Mouse (Mus musculus) stomach, embryonic 15.5 days (tissue): ENCODE measurements around the gene Nanos3. TPM values are rescaled to one million over a fixed set of nuclear protein-coding genes. Genes with fewer than 3 reads are reported as not detected.
A peak's percentile ranks its signal among the peaks of the same experiment; 100 is the strongest.

Experiments
- ATAC-seq: fragments of 200-750 bp; cut with Nextera tagmentation; 2 replicates; pipeline ENCODE4 v1.8.0; 2017; ENCODE audit warnings: low read depth, moderate number of reproducible peaks, moderate TSS enrichment; ENCODE audit not compliant: insufficient read depth, low FRiP score
- H3K27ac ChIP-seq: fragments of 300-500 bp; sonication (generic); 2 replicates; pipeline ENCODE4 v1.5.1; 2015; ENCODE audit warnings: mild to moderate bottlenecking, inconsistent platforms
- H3K27me3 ChIP-seq: fragments of 300-500 bp; sonication (generic); replicated peaks from 2 replicates; pipeline ENCODE4 v1.6.1; 2015; ENCODE audit warnings: inconsistent platforms
- H3K36me3 ChIP-seq: fragments of 300-500 bp; sonication (generic); 2 replicates; pipeline ENCODE4 v1.6.1; 2015; ENCODE audit warnings: inconsistent platforms
- H3K4me1 ChIP-seq: fragments of 300-500 bp; sonication (generic); 2 replicates; pipeline ENCODE4 v1.6.1; 2015; ENCODE audit warnings: inconsistent platforms
- H3K4me2 ChIP-seq: fragments of 300-500 bp; sonication (generic); 2 replicates; pipeline ENCODE4 v1.6.1; 2015; ENCODE audit warnings: mild to moderate bottlenecking, inconsistent platforms
- H3K4me3 ChIP-seq: fragments of 300-500 bp; sonication (generic); replicated peaks from 2 replicates; pipeline ENCODE4 v1.5.1; 2015; ENCODE audit warnings: inconsistent platforms
- H3K9ac ChIP-seq: fragments of 300-500 bp; sonication (generic); 2 replicates; pipeline ENCODE4 v1.6.1; 2015; ENCODE audit warnings: inconsistent platforms
- H3K9me3 ChIP-seq: fragments of 300-500 bp; sonication (generic); 2 replicates; pipeline ENCODE4 v1.6.1; 2016; ENCODE audit warnings: inconsistent platforms
- WGBS: fragments of 180-500 bp; shearing (Covaris S2); methylation state at CpG from one replicate; pipeline ENCODE4 v1.1.7; 2015; 5-methylcytosine and 5-hydroxymethylcytosine counted together
- polyA plus RNA-seq: library from polyadenylated mRNA; unstranded; fragments of >200 nt; fragmentation: Nextera tagmentation; extraction: Ambion mirVana; gene quantifications from 2 replicates; pipeline ENCODE4 v1.2.1, GENCODE M21; 2015

Nanos3 gene
- polyA plus RNA-seq, 1 experiment from 2014 or later, result 2.3 TPM

DNA sequence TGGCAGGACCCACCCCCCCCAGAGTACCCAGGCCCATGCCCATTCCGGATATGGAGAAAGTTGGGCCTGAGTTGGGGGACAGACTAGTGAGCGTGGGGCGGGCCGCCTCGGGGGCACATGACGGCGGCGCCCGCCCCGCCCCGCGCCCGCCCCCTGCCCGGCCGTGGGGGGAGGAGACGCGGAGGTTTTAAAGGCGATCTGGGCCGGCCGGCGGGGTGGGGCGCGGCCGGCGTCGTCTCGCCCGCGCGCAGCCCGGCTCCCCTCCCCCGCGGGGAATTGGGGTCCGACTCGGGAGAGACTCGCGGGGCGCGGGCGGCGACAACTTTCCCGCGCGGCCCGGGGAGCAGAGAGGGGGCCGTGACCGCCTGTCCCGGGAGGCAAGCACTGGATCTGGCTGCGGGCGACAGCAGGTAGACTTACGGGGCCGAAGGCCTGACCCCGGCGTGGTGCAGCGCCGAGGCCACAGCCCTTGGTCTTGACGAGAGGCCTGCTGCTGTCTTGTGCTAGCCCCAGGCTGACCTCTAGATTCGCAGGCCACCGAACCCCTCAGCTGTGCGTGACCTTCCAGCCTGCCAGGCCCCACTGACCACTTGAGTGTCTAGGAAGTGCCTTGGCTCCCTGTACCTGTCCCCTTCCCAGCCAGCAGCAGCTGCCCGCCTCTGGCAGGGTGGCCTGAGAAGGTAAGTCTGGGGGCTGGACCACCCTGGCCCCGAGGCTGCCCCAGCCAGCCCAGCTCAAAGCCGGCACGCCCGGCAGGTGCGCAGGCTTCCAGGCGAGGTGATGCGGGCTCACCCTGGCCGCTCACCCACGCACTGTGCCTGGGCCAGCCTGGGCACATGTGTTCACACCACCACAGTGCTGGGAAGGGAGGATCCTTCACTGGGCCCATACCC is 15.9 kb upstream of the Nanos3 start:
- 0 out of 2 replicates have a peak, but pooled peaks cover 8% of the 10 kb centered on the region for H3K36me3 ChIP-seq
- peaks cover 50% of the 10 kb centered on the region for H3K4me1 ChIP-seq
- H3K27ac ChIP-seq, result peak overlapping the region; percentile 97
- H3K27me3 ChIP-seq, result no peaks in the 10 kb centered on the region
- peak overlapping the region; percentile 91 for H3K4me2 ChIP-seq
- H3K9me3 ChIP-seq, result no peaks in the 10 kb centered on the region
- WGBS, result 4% methylated on average over 56 of the region's 70 CpGs
- peak overlapping the region; percentile 76 for H3K4me3 ChIP-seq
- peak; percentile 20 for ATAC-seq
- peak overlapping the region; percentile 69 for H3K9ac ChIP-seq

GRCm38 (mm10) chr8:84200126-84200555 is 15.1 kb upstream of the Nanos3 start:
- H3K4me1 ChIP-seq, result peaks cover 50% of the 10 kb centered on the region
- peak overlapping the region; percentile 76 for H3K4me3 ChIP-seq
- WGBS, result 22% methylated on average over 8 of the region's 8 CpGs

GRCm38 (mm10) chr8:84199348-84200125 is 14.5 kb upstream of the Nanos3 start:
- ATAC-seq, result no peak
- 40% methylated on average over 11 of the region's 11 CpGs for WGBS
- Histone ChIP-seq H3K4me3 (no peak overlapping the region), H3K9ac (no peak overlapping the region; the same call in 1 of the 2 replicates), H3K9me3 (no peaks in the 10 kb centered on the region), H3K27ac (peak overlapping the region; percentile 97), H3K27me3 (no peaks in the 10 kb centered on the region), H3K36me3 (no peaks in the 10 kb centered on the region), H3K4me1 (peaks cover 50% of the 10 kb centered on the region), H3K4me2 (peak overlapping the region; percentile 91)

More at GRCm38 (mm10) chr8:84200126-84200555, 15.1 kb upstream of the Nanos3 start:
- Histone ChIP-seq H3K27me3 (no peaks in the 10 kb centered on the region), H3K27ac (peak overlapping the region; percentile 97), H3K9ac (peak overlapping the region; percentile 22; the same call in 1 of the 2 replicates), H3K4me2 (peak overlapping the region; percentile 91), H3K36me3 (0 out of 2 replicates have a peak, but pooled peaks cover 5% of the 10 kb centered on the region), H3K9me3 (no peaks in the 10 kb centered on the region)
- ATAC-seq, result no peak

DNA sequence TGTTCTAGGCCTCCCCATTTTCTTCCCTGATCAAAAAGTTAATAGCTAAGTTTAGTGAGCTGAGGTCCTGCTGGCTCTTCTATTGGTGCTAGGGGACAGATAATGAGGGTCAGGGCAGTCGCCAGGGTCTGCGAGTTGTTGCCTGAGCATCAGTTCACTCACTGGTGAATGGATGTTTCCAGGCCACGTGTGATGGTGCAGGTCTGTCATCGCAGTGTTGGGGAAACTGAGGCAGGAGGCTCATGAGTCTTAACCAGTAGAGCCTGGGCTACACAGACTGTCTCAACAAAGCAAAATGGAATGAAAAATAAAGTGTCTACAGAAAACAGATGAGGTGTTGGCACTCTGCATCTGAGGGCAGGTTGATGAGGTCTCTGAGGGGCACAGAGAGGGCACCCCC is 13.9 kb upstream of the Nanos3 start:
- 29% methylated on average over 4 of the region's 4 CpGs for WGBS
- H3K9ac ChIP-seq, result no peak overlapping the region
- peak overlapping the region; percentile 72 for H3K4me2 ChIP-seq
- H3K4me1 ChIP-seq, result peaks cover 45% of the 10 kb centered on the region
- H3K36me3 ChIP-seq, result no peaks in the 10 kb centered on the region
- no peaks in the 10 kb centered on the region for H3K27me3 ChIP-seq
- ATAC-seq, result no peak
- H3K9me3 ChIP-seq, result no peaks in the 10 kb centered on the region
- H3K4me3 ChIP-seq, result no peak overlapping the region
- peak overlapping the region; percentile 97 for H3K27ac ChIP-seq

DNA sequence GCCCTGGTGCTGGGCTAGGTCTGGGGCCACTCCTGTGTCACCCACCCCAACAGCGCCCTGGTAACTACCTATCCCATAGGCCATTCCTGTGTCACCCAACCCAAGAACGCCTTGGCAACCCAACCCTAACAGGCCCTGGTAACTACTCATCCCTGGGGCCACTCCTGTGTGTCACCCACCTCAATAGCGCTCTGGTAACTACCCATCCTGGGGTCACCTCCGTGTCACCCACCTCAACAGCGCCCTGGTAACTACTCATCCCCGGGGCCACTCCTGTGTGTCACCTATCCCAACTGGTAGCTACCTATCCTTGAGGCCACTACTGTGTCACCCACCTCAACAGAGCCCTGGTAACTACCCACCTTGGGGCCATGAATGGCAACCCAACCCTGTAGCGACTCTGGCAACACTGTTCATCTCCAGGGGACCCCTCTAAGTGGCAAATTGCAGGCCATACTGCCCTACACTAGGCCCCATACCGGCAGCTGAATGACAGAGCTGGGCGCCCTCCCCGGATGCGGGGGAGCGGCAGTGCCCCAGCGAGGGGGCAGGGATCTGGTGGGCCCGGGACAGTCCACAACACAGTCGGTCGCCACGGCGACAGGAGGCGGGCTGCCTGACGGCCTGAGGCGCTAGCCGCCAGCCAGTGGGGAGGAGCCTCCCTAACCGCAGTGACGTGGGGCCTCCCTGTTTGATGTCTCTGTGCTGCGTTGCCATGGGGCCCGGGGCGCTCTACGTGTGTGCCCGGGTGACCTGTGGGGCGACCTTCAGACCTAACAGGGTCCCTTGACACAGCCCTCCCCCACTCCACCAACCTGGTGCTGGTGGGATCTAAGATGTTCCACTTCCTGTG is 13.1 kb upstream of the Nanos3 start:
- 2% methylated on average over 30 of the region's 30 CpGs for WGBS
- H3K36me3 ChIP-seq, result no peaks in the 10 kb centered on the region
- H3K9ac ChIP-seq, result peak overlapping the region; percentile 25
- peak; percentile 77 for ATAC-seq
- H3K27me3 ChIP-seq, result no peaks in the 10 kb centered on the region
- peak overlapping the region; percentile 97 for H3K27ac ChIP-seq
- peaks cover 44% of the 10 kb centered on the region for H3K4me1 ChIP-seq
- peak overlapping the region; percentile 72 for H3K4me2 ChIP-seq
- no peaks in the 10 kb centered on the region for H3K9me3 ChIP-seq
- H3K4me3 ChIP-seq, result peak overlapping the region; percentile 48

- peak overlapping the region; percentile 48 for H3K4me3 ChIP-seq
- peaks cover 43% of the 10 kb centered on the region for H3K4me1 ChIP-seq
- H3K27me3 ChIP-seq, result no peaks in the 10 kb centered on the region
- peak overlapping the region; percentile 97 for H3K27ac ChIP-seq
- no peaks in the 10 kb centered on the region for H3K36me3 ChIP-seq
- no peaks in the 10 kb centered on the region for H3K9me3 ChIP-seq
- peak overlapping the region; percentile 50; the same call in 1 of the 2 replicates for H3K9ac ChIP-seq
- peak overlapping the region; percentile 72 for H3K4me2 ChIP-seq
- WGBS, result 1% methylated on average over 43 of the region's 43 CpGs
- ATAC-seq, result peak; percentile 21
Observed at GRCm38 (mm10) chr8:84197141-84197921, 12.3 kb upstream of the Nanos3 start.

DNA sequence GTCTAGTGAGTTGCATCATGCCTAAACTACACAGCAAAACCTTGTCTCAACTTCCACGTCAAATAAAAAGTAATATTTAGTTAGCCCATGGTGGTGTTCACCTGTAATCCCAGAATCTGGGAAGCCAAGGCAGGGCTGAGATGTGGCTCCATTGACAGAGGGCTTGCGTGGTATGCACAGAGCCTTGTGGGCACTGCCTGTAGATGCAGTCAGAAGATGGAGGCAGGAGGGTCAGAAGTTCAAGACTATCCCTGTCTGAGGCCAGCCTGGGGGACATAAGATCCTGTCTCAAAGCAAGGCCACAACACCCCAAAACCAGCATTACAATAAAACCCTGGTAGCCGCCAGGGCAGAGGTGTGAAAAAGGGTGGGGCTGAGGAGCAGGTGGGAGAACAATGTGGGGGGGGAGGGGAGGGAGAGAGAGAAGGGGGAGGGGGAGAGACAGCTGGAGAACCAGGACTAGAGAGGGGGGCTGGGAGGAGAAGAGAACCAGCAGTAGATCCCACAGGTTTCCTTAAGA is 9.3 kb upstream of the Nanos3 start:
- no peak overlapping the region for H3K4me2 ChIP-seq
- H3K36me3 ChIP-seq, result no peaks in the 10 kb centered on the region
- no peak overlapping the region for H3K27ac ChIP-seq
- 72% methylated on average over 3 of the region's 3 CpGs for WGBS
- H3K4me3 ChIP-seq, result no peak overlapping the region
- no peak overlapping the region for H3K9ac ChIP-seq
- no peaks in the 10 kb centered on the region for H3K9me3 ChIP-seq
- no peak for ATAC-seq
- no peaks in the 10 kb centered on the region for H3K27me3 ChIP-seq
- H3K4me1 ChIP-seq, result peaks cover 34% of the 10 kb centered on the region

- WGBS, result 79% methylated on average over 5 of the region's 5 CpGs
Observed at GRCm38 (mm10) chr8:84193566-84193965, 8.5 kb upstream of the Nanos3 start.

DNA sequence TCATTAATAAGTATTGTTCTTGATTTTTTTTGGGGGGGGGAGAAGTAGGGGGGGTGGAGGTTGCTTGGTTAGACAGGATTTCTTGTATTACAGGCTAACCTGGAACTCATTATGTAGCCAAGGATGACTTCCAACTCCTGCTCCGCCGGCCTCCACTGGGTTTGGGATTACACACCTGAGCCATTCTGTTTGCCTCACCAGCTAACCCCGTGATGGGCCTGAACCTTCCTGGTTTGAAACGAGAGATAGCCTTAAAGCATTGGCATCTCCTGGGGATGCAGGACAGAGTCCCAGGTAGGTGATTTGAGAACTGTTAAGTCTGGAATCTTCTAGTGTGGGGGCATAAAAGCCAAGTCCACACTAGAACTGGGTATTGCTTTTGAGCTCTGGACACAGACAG is 8.1 kb upstream of the Nanos3 start:
- Histone ChIP-seq H3K9ac (no peak overlapping the region), H3K4me3 (no peak overlapping the region), H3K36me3 (no peaks in the 10 kb centered on the region), H3K27ac (no peak overlapping the region), H3K9me3 (no peaks in the 10 kb centered on the region), H3K4me2 (no peak overlapping the region), H3K27me3 (no peaks in the 10 kb centered on the region), H3K4me1 (peaks cover 23% of the 10 kb centered on the region)
- 77% methylated on average over 4 of the region's 4 CpGs for WGBS
- no peak for ATAC-seq

More at GRCm38 (mm10) chr8:84193566-84193965, 8.5 kb upstream of the Nanos3 start:
- Histone ChIP-seq H3K36me3 (no peaks in the 10 kb centered on the region), H3K9me3 (no peaks in the 10 kb centered on the region), H3K4me2 (no peak overlapping the region), H3K4me1 (peaks cover 27% of the 10 kb centered on the region), H3K27ac (no peak overlapping the region), H3K27me3 (no peaks in the 10 kb centered on the region), H3K9ac (no peak overlapping the region), H3K4me3 (no peak overlapping the region)
- ATAC-seq, result no peak

DNA sequence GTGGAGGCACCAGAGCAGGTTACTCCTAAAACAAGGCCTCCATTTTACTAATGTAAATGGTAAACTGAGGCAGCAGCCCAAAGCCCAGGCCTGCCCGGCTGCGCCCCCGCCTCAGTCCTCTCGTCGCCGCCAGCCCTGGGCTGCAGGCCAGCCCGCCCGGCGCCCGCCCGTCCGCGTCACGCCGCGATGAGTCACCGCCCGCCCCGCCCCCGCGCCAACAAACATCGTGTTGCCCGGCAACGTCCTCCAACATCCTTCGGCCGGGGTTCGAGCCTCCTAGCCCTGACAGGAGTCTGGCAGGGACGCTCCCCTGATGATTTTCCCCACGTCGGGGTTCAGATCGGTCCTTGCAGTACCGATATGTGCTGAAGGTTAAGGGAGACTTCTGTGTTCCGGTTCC is 7.5 kb upstream of the Nanos3 start:
- peak overlapping the region; percentile 21 for H3K4me3 ChIP-seq
- peak; percentile 59 for ATAC-seq
- H3K36me3 ChIP-seq, result no peaks in the 10 kb centered on the region
- H3K9me3 ChIP-seq, result no peaks in the 10 kb centered on the region
- no peak overlapping the region for H3K9ac ChIP-seq
- H3K4me1 ChIP-seq, result peaks cover 17% of the 10 kb centered on the region
- H3K27ac ChIP-seq, result peak overlapping the region; percentile 88
- WGBS, result 2% methylated on average over 33 of the region's 33 CpGs
- peak overlapping the region; percentile 55 for H3K4me2 ChIP-seq
- no peaks in the 10 kb centered on the region for H3K27me3 ChIP-seq
